Mouse (Mus musculus): ENCODE data around the gene Rcvrn. TPM values are rescaled to one million over a fixed set of nuclear protein-coding genes. Genes with fewer than 3 reads are reported as not detected.

Gene Rcvrn
- total RNA-seq (2021), result 1 to 10 TPM in 1 of 2 experiments, under 1 TPM in 1; 0.91 to 3.2 TPM
- long read RNA-seq, experiment 1, result 0 reads
- long read RNA-seq, experiment 2, result 0 reads

DNA sequence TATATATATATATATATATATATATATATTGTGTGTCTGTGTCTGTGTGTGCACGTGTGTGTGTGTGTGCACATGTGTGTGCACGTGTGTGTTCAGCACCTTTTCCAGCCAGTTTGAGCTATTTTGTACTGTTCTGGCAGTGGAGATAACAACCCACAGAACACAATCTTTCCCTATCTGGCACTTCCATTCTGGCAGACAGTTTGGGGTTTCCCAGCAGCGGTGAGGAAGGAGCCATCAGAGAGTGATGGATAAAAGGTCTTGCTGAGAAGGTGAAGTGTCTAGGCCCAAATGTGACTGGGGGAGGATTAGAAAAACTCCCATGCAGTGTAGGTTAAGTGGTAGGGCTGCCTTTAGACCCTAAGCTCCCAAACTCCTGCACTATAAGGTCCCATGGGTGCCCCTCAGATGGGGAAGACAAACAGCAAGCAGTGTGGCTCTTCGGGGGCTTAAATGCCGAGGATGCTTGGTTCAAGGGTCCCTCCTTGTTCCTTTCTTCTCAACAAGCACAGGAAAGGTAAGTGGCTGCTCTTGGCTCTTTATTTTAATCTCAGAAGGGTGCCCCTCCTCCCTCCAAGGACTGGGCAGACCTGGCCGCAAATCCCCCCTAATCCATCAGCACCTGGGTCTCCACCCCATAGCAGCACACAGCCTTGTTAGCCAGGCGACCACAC lies at the start of gene Rcvrn:
Gene Rcvrn (plus strand): TSS at position 624 of the 674 bp plus-strand sequence.
- H3K4me3 ChIP-seq, result no peak within 1 kb of the TSS
- intact Hi-C loops (cut with DNase I), result no loop called here
- H3K27ac ChIP-seq, result no peak within 1 kb of the TSS
- no peak for TF ChIP-seq CTCF (IDR thresholded peaks at IDR 0.05)
- no peak for DNase-seq (ENCODE audit: extremely low spot score in 1 of 2, low spot score in 2 of 2)

DNA sequence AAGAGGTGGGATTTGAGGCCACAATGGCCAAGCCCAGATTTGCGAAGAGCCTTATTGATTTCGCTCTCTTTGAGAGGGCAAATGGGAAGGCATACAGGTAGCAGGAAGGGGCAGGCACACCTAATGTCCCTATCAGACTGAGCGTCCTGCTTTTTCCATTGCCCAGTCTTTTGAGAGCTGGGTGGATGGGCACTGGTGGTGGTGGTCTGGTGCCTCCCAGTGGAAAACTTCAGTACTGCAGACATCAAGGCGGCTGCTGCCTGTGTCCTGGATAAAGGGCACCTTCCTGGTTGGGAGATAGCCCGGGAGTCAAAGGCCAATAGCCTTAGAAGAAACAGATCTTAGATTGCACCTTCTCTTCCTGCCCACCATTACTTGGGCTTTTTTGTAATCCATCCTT lies 47.4 kb upstream of the Rcvrn start:
- intact Hi-C loops (cut with DNase I), result loop anchor here (1.0 to 5.0 kb wide), 5 partner anchors 50 to 275 kb away; no protein-coding TSS in a partner anchor
- peak; percentile 90 for TF ChIP-seq CTCF (IDR thresholded peaks at IDR 0.05)
- H3K27ac ChIP-seq, result peak overlapping the region; percentile 63

DNA sequence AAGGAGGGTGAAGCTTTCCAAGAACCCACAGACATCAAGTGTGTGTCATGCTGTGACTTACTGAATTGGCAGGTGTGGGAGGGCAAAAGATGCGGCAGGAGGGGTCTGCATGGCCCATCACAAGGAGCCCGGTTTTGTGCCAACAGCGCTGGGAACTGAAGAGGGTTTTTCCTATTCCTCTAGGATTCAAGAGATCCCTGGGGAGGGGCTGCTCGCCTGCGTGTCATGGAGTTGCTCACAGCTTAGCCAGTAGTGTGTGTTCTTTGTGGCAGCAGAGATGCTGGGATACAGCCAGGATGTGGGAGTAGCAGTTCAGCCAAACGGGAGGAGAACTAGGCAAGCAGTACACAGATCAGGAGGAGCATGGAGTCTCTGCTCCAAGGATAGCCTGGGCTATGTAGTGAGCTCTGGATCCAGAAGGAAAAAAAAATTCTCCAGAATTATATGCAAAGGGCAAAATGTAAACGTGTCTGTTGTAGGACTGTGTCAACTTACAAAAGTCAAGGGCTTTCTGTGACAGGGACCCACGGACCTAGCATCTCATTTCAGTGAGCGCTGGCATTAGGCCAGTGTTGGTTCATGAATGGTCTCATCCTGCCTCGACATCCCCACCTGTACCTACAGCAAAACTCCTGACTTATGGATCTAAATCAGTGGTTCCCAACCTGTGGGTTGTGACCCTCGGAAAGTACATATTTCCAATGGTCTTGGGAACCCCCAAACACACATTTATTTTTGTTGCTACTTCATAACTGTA lies 46.3 kb upstream of the Rcvrn start:
- intact Hi-C loops (cut with DNase I), result loop anchor here (5.0 kb wide), 3 partner anchors 52 to 277 kb away; no protein-coding TSS in a partner anchor
- peak; percentile 53 to 68 for DNase-seq (ENCODE audit: extremely low spot score in 1 of 2, low spot score in 2 of 2)
- no peak for TF ChIP-seq CTCF (IDR thresholded peaks at IDR 0.05)
- no peak overlapping the region for H3K4me3 ChIP-seq
- peak overlapping the region; percentile 53 for H3K27ac ChIP-seq

More for the DNA sequence above, 47.4 kb upstream of the Rcvrn start:
- peak; percentile 72 to 81 for DNase-seq (ENCODE audit: extremely low spot score in 1 of 2, low spot score in 2 of 2)
- no peak overlapping the region for H3K4me3 ChIP-seq

DNA sequence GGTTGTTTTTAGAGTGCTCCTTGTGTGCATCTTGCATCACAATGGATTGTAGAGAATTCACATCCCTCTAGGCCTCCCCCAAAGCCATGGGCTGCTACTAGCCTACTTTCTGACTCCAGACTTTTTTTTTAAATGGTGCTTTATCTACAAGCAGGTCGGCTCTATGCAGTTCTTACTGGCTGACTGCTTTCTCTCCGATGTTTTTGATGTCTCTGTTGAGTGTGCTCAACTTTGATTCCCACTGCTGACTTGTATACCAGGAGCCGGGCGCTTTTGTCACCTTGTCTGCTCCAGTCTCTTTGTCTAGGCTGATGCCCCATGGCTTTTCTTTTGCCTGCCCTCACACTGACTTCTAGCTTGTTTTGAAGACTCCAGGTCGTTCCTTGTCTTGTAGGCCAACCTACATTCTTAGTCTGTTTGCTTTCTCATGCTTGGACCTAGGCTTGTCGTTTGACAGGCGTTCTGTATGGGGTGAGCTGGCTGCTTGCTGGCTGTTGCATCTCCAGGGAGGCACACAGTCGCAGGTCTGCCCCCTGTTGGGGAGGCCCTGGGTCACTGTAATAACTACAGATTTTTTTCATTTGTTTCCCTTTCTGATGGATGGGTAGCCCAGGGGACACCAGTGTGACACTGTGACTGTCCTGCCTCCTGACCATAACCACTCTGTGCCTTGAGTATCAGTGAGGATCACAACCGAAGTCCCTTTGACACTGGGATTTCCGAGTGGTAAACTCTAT lies 45.0 kb upstream of the Rcvrn start:
- peak overlapping the region; percentile 1; the same call in 1 of the 2 replicates for H3K27ac ChIP-seq
- intact Hi-C loops (cut with DNase I), result loop anchor here (5.0 kb wide), 3 partner anchors 53 to 278 kb away; no protein-coding TSS in a partner anchor
- no peak overlapping the region for H3K4me3 ChIP-seq
- TF ChIP-seq CTCF (IDR thresholded peaks at IDR 0.05), result peak; percentile 43; the same call in 1 of the 2 replicates
- DNase-seq (ENCODE audit: extremely low spot score in 1 of 2, low spot score in 2 of 2), result no peak

DNA sequence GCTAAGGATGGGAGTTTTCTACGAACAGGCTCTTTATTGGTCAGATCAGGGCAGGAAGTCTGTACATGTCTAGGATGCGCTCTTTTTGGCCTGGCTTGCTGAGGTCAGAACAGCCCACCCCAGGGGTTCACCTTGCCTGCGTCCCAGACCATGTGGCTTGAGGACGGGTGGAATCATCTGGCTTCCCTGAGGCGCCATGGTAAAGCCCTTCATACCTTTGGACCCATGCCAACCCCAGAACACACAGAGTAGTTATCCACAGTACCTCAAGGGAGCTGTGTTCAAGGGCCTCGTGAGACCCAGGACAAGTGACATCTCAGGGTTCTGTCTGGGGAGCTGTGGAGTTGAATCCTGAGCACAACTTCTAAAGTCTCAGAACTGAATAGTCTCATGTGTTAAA lies 43.4 kb upstream of the Rcvrn start:
- Histone ChIP-seq H3K4me3 (no peak overlapping the region), H3K27ac (peak overlapping the region; percentile 82)
- intact Hi-C loops (cut with DNase I), result no loop called here
- DNase-seq (ENCODE audit: extremely low spot score in 1 of 2, low spot score in 2 of 2), result no peak
- TF ChIP-seq CTCF (IDR thresholded peaks at IDR 0.05), result no peak

DNA sequence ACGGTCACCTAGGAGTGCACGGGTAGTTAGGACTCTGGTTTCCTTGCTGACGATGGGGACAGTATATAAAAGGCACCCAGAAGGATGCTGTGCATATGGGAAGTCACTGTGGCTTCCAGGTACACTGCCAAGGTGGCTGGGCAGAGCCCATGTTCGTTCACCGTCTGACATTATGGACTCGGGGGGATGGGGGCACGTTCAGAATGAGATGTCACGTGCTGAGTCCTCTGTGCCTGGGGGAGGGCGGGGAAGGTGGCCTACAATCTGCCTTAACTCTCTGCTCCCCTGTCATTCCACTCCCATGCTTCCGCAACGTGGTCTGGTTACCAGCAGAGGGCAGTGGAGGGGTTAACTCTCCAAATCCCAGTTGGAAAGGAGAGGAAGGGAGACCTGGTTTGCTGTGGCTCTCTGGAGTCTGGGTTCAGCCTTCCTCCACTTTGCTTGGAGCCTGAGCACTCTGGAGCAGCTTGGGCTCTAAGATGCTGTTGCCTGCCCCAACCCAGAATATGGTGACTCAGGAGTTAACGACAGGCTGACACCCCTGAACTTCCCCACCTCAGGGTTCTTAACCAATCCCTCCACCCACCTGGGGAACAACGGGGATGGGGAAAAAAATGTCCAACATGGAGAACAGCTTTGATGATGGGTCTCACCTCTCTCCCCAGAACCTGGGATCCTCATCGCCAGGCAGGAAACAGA lies 42.8 kb upstream of the Rcvrn start:
- peak overlapping the region; percentile 32 for H3K4me3 ChIP-seq
- peak; percentile 57 for TF ChIP-seq CTCF (IDR thresholded peaks at IDR 0.05)
- peak overlapping the region; percentile 82 for H3K27ac ChIP-seq
- intact Hi-C loops (cut with DNase I), result no loop called here
- peak; percentile 56 to 57 for DNase-seq (ENCODE audit: extremely low spot score in 1 of 2, low spot score in 2 of 2)

DNA sequence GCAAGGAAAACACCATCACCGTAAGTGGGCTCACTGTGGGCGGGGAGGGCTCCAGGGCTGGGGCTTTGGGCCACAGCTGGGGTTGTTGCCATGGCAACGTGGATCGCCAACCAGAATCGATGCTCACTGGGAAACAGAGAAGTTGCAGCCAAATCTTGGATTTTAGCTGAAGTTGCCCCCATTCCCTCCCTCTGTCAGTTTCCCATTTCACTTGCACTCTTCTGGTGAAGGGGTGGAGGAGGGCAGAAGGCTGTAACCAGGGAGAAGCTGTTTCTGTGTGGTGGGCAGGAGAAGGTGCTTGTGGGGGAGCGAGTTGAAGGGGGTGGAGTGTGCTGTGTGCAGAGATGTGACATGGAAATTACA lies 42.3 kb upstream of the Rcvrn start:
- intact Hi-C loops (cut with DNase I), result no loop called here
- DNase-seq (ENCODE audit: extremely low spot score in 1 of 2, low spot score in 2 of 2), result no peak
- no peak for TF ChIP-seq CTCF (IDR thresholded peaks at IDR 0.05)

DNA sequence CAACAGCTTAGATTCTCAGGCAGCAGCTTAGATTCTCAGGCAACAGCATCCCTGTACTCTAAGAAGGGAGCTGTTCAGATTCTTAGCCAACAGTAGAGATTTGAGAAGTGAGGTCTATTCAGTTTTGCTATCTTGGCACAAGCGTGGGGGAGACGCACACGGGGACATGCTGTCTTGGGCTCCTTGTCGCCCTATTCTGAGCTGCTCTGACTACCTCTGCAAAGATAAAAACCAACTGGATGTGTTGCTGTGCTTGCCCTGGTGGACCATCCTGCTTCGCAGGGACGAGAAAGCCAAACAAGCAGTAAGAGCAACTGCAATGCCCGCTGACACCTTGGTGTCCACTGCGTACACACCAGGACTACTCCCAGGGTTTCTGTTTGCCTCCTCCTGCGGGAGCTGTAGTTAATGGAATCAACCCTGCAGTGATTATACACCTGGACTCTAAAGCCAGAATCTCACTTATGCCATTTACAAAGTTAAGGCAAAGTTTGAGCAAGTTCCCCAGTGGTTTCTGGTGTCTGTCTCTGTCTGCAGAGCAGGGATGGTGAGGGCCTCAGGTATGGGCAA lies 41.5 kb upstream of the Rcvrn start:
- intact Hi-C loops (cut with DNase I), result no loop called here
- DNase-seq (ENCODE audit: extremely low spot score in 1 of 2, low spot score in 2 of 2), result no peak
- no peak overlapping the region for H3K4me3 ChIP-seq
- no peak for TF ChIP-seq CTCF (IDR thresholded peaks at IDR 0.05)
- peak overlapping the region; percentile 82 for H3K27ac ChIP-seq

More for the DNA sequence above, 42.3 kb upstream of the Rcvrn start:
- peak overlapping the region; percentile 32 for H3K4me3 ChIP-seq
- H3K27ac ChIP-seq, result peak overlapping the region; percentile 82

DNA sequence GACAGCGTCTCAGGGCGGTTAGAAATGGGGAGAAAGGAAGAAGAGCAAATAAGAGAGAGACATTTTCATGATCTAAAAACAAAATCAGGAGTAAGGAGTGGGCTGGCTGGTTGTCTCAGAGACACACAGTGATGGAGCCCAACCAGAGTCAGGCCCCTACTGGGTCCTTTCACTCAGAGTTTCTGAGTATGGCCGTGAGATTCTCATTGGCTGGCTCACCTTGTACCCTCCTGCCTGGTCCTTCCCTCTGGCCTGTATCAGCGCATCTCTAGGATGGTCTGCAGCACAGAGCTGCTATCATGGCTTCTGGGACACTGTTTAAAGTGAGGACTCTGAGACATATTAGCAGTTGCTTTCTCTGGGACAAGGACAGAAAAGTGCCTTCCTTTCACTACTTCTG lies 40.6 kb upstream of the Rcvrn start:
- Histone ChIP-seq H3K27ac (peak overlapping the region; percentile 82), H3K4me3 (no peak overlapping the region)
- TF ChIP-seq CTCF (IDR thresholded peaks at IDR 0.05), result no peak
- no peak for DNase-seq (ENCODE audit: extremely low spot score in 1 of 2, low spot score in 2 of 2)
- intact Hi-C loops (cut with DNase I), result no loop called here

DNA sequence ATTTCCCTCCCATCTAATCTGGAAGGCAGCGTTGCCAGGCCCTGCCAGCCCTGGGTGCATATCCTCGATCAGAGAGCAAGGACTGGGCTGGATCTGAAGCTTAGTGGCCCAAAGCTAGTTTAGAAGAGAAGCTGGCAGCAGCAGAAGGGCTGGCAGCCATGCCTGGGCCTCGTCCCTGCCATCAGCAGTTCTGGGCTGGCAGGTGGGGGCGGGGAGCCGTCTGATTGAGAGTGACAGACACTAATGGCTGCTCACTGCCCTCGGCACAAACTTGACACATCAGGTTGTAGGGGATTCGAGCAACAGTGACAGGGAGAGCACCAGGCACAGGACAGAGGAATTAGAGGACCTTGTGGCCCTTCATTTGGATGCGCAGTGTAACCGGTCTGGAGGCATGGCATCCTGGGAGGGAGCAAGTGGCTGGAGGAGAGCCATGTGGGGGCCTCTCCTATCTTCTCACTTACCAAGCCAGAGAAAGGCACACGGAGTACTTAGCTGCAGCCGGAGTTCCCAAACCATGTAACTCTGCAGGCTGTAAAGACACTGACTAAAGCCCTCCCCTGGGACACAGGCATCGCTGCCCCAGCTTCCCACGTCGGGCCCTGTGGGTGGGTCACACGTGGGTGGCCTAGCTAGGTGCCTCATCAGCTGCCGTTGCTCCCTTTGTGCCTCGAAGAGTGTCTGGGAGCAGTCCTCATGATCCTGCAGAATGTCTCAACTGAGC lies 39.7 kb upstream of the Rcvrn start:
- TF ChIP-seq CTCF (IDR thresholded peaks at IDR 0.05), result no peak
- intact Hi-C loops (cut with DNase I), result no loop called here
- DNase-seq (ENCODE audit: extremely low spot score in 1 of 2, low spot score in 2 of 2), result no peak
- Histone ChIP-seq H3K4me3 (no peak overlapping the region), H3K27ac (peak overlapping the region; percentile 82)
